Mouse (Mus musculus) liver, adult 2 months (tissue): ENCODE measurements around the gene Lrrc36. TPM values are rescaled to one million over a fixed set of nuclear protein-coding genes. Genes with fewer than 3 reads are reported as not detected.

ENCODE experiments used
- DNase-seq: peaks from one replicate; pipeline ENCODE4 v3.0.0-alpha.2; 2011; ENCODE audit warnings: low read depth, low spot score; ENCODE audit errors: extremely low read depth
- H3K27ac ChIP-seq: fragments of 200-500 bp; replicated peaks from 2 replicates; pipeline ENCODE4 v1.5.1; 2012; ENCODE audit warnings: low read depth, mild to moderate bottlenecking, control low read depth, inconsistent platforms, low read length; ENCODE audit not compliant: insufficient read depth
- H3K27me3 ChIP-seq: fragments of 200-500 bp; 2 replicates; pipeline ENCODE4 v1.6.1; 2012; ENCODE audit warnings: mild to moderate bottlenecking, moderate library complexity, low read length, inconsistent platforms; ENCODE audit not compliant: control insufficient read depth, insufficient read depth
- H3K36me3 ChIP-seq: fragments of 200-500 bp; 2 replicates; pipeline ENCODE4 v1.6.1; 2012; ENCODE audit warnings: low read length, inconsistent platforms; ENCODE audit not compliant: control insufficient read depth, insufficient read depth
- H3K4me1 ChIP-seq: fragments of 200-500 bp; 2 replicates; pipeline ENCODE4 v1.6.1; 2011; ENCODE audit warnings: low read length; ENCODE audit not compliant: control insufficient read depth, insufficient read depth
- H3K4me3 ChIP-seq: fragments of 200-500 bp; 2 replicates; pipeline ENCODE4 v1.5.1; 2011; ENCODE audit warnings: low read depth, mild to moderate bottlenecking, control low read depth, low read length, moderate library complexity; ENCODE audit not compliant: insufficient read depth
- H3K79me2 ChIP-seq: fragments of 200-500 bp; 2 replicates; pipeline ENCODE4 v1.6.1; 2012; ENCODE audit warnings: inconsistent platforms, mild to moderate bottlenecking, low read length, moderate library complexity; ENCODE audit not compliant: control insufficient read depth, insufficient read depth
- H3K9ac ChIP-seq: fragments of 200-500 bp; 2 replicates; pipeline ENCODE4 v1.6.1; 2012; ENCODE audit warnings: low read depth, mild to moderate bottlenecking, control low read depth, inconsistent platforms, low read length
- CTCF ChIP-seq: fragments of 200-500 bp; IDR thresholded peaks from 2 replicates; pipeline ENCODE4 v1.5.1; 2011; ENCODE audit warnings: low read depth, low read length, control low read depth
- POLR2A ChIP-seq: fragments of 200-500 bp; IDR thresholded peaks from 2 replicates; pipeline ENCODE4 v1.6.1; 2011; ENCODE audit warnings: low read length, control low read depth; ENCODE audit not compliant: insufficient read depth; ENCODE audit errors: extremely low read depth
- WGBS: fragments of 180-500 bp; shearing (Covaris S2); methylation state at CpG from one replicate; pipeline ENCODE4 v1.1.7; 2018; 5-methylcytosine and 5-hydroxymethylcytosine counted together
- polyA plus RNA-seq: library from polyadenylated mRNA; depleted of rRNA; stranded (reverse); fragments of >200 nt; gene quantifications from 2 replicates; pipeline ENCODE4 v1.2.3, GENCODE M21; 2012
- total RNA-seq: library from RNA; depleted of rRNA; stranded (reverse); fragments of >200 nt; gene quantifications from 2 replicates; pipeline ENCODE4 v1.2.3, GENCODE M21; 2014

Gene Lrrc36
- total and polyA plus RNA-seq, 2 experiments, result not detected

- H3K27me3 ChIP-seq, result 0 out of 2 replicates have a peak, but pooled peaks cover 3% of the 10 kb centered on the region
- no peak for DNase-seq
- H3K36me3 ChIP-seq, result no peaks in the 10 kb centered on the region
- H3K4me1 ChIP-seq, result no peaks in the 10 kb centered on the region
- no peak overlapping the region for H3K9ac ChIP-seq
- no peak overlapping the region for H3K4me3 ChIP-seq
- H3K79me2 ChIP-seq, result no peaks in the 10 kb centered on the region
- 95% methylated on average over 6 of the region's 6 CpGs for WGBS
- TF ChIP-seq POLR2A (no peak), CTCF (no peak)
- no peak overlapping the region for H3K27ac ChIP-seq
Observed at GRCm38 (mm10) chr8:105409947-105410346, 3.4 kb upstream of the Lrrc36 start.

GRCm38 (mm10) chr8:105418992-105419391 is 5.6 kb downstream of the Lrrc36 start:
- Histone ChIP-seq H3K79me2 (no peaks in the 10 kb centered on the region), H3K27ac (no peak overlapping the region), H3K36me3 (no peaks in the 10 kb centered on the region), H3K9ac (no peak overlapping the region), H3K4me3 (no peak overlapping the region), H3K4me1 (no peaks in the 10 kb centered on the region), H3K27me3 (no peaks in the 10 kb centered on the region; the same call in 1 of the 2 replicates)
- WGBS, result 89% methylated on average over 2 of the region's 2 CpGs
- DNase-seq, result no peak
- TF ChIP-seq CTCF (no peak), POLR2A (no peak)

- Histone ChIP-seq H3K9ac (no peak overlapping the region), H3K4me3 (no peak overlapping the region), H3K4me1 (no peaks in the 10 kb centered on the region), H3K79me2 (no peaks in the 10 kb centered on the region), H3K27ac (no peak overlapping the region), H3K36me3 (no peaks in the 10 kb centered on the region), H3K27me3 (no peaks in the 10 kb centered on the region; the same call in 1 of the 2 replicates)
- TF ChIP-seq CTCF (no peak), POLR2A (no peak)
- WGBS, result 91% methylated on average over 4 of the region's 4 CpGs
- no peak for DNase-seq
Observed at GRCm38 (mm10) chr8:105419800-105420199, 6.4 kb downstream of the Lrrc36 start.

- H3K79me2 ChIP-seq, result no peaks in the 10 kb centered on the region
- no peak for DNase-seq
- TF ChIP-seq POLR2A (no peak), CTCF (no peak)
- H3K4me1 ChIP-seq, result 0 out of 2 replicates have a peak, but pooled peaks cover 3% of the 10 kb centered on the region
- no peak overlapping the region for H3K4me3 ChIP-seq
- WGBS, result 73% methylated on average over 1 of the region's 1 CpGs
- H3K27ac ChIP-seq, result no peak overlapping the region
- no peaks in the 10 kb centered on the region for H3K36me3 ChIP-seq
- no peak overlapping the region for H3K9ac ChIP-seq
- H3K27me3 ChIP-seq, result no peaks in the 10 kb centered on the region; the same call in 1 of the 2 replicates
Observed at GRCm38 (mm10) chr8:105422006-105422405, 8.6 kb downstream of the Lrrc36 start.

- no peaks in the 10 kb centered on the region for H3K36me3 ChIP-seq
- TF ChIP-seq CTCF, result no peak
- TF ChIP-seq POLR2A, result no peak
- DNase-seq, result peak; percentile 19
- no peak overlapping the region for H3K9ac ChIP-seq
- H3K27ac ChIP-seq, result no peak overlapping the region
- WGBS, result 15% methylated on average over 6 of the region's 6 CpGs
- no peaks in the 10 kb centered on the region for H3K79me2 ChIP-seq
- H3K4me1 ChIP-seq, result 0 out of 2 replicates have a peak, but pooled peaks cover 3% of the 10 kb centered on the region
- no peak overlapping the region for H3K4me3 ChIP-seq
- H3K27me3 ChIP-seq, result no peaks in the 10 kb centered on the region; the same call in 1 of the 2 replicates
Observed at GRCm38 (mm10) chr8:105426878-105427277, 13.5 kb downstream of the Lrrc36 start.

GRCm38 (mm10) chr8:105431743-105432515 is 18.6 kb downstream of the Lrrc36 start:
- DNase-seq, result no peak
- Histone ChIP-seq H3K27ac (no peak overlapping the region), H3K9ac (no peak overlapping the region), H3K27me3 (peaks cover 3% of the 10 kb centered on the region; the same call in 1 of the 2 replicates), H3K79me2 (no peaks in the 10 kb centered on the region), H3K4me3 (no peak overlapping the region), H3K4me1 (0 out of 2 replicates have a peak, but pooled peaks cover under 1% of the 10 kb centered on the region), H3K36me3 (no peaks in the 10 kb centered on the region)
- WGBS, result 82% methylated on average over 7 of the region's 7 CpGs
- no peak for TF ChIP-seq POLR2A
- no peak for TF ChIP-seq CTCF
